Mouse (Mus musculus): Measurements from ENCODE around the gene Myo10.
A peak's percentile ranks its signal among the peaks of the same experiment; 100 is the strongest.
"Not testable (repeated sequence)": the region's sequence is repeated elsewhere in the genome, so short reads cannot be mapped to it uniquely, and the experiment has no call there.

The Myo10 gene

DNA sequence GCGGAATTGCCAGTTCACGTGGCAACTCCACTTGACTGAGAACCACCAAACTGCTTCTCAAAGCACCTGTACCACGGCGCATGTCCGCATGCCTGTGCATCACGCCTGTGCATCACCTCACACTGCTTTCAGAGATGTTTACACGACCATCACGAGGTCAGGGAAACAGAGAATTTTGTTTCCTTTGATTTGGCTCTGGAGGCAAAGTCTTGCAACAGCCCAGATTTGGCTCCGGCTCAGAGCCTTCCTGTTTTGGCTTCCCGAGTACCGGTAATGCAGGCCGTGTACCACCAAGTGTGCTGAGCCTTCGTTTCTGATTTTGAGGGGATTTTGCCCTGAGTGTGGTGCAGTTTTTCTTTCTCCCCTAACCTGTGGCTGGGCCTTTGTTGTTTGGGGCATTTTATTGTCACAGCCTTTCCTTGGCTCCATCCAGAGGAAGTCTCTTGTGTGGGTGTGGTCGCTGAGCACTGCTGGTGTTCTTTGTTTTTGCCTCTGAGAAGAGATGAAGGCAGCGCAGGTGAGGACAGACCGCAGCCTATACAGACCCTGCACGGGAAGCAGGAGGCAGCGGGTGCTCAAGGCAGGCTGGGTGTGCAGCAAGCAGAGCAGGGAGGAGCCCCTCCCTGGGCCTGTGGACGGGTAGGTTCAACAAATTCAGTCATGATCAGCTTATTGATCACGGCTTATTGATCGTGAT, 70.1 kb downstream of the Myo10 start:
- DNase-seq (ENCODE audit: low read depth), result peak; percentile 19

DNA sequence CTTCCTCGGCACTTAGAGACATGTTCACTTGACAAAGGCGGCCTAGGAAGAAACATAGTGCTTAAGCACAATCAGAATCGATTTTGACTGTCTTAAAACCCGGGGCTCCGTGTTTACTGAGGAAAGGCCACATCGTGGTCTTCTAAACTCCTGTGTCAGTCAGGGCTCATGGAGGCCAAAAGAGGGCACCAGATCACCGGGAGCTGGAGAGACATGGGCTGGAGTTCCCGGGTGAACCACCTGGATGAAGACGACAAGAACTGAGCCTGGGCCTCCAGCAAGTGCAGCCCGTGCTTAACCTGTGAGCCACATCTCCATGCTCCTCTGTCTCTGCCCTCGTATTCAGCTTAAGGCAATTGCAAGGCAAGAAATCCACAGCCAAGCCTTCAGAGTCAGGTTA, 71.4 kb downstream of the Myo10 start:
- no peak for DNase-seq (ENCODE audit: low read depth)

DNA sequence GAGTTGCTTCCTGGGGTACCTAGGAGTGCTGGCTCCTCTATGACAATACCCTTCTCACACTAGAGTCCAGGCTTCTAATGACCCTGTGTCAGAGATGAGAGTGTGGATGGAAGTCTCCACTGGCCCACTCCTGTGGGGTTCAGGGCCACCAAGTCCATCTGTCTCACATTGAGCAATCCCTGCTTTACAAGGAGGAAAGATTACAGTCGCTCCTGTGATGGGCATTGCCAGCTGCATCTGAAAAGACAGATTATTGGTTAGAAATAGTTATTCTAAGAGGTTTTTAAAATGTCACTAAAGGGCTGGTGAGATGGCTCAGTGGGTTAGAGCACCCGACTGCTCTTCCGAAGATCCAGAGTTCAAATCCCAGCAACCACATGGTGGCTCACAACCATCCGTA, 72.4 kb downstream of the Myo10 start:
- DNase-seq (ENCODE audit: low read depth), result no peak

DNA sequence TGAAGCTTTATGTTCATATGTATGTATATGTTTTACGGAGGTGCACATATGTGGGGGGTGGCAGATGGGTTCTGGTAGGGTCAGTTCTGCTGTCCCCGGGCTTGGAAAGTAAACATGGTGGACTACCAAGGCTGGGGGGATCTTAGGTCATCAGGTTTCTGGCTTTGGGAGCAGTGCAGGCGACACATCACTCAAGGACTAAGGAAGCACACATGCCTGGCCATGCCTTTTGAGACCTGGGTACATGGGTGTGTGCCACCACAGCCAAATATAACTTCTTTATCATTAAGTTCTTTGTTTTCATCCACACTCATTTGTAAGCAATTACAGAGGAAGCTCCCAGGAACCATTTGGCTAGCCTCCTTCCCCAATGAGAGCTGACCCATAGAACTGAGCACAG, 72.9 kb downstream of the Myo10 start:
- DNase-seq (ENCODE audit: low read depth), result no peak

DNA sequence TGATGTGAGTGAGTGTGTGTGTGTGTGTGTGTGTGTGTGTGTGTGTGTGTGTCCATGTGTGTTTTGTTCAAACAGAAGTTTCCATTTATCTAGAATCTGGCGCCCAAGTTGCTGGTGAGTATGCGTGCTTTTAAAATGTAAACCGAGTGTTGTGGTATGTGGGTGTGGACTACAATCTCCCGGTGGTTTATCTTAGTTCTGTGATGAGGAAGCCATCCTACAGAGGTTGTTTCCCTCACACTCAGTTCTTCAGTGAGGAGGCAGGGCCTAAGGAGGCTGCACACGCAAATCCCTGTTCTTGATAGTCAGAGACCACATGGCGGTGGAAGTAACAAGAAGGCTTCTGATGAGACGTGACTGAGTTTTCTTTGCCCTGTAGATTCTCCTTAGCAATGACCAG, 73.6 kb downstream of the Myo10 start:
- DNase-seq (ENCODE audit: low read depth), result peak; percentile 28

DNA sequence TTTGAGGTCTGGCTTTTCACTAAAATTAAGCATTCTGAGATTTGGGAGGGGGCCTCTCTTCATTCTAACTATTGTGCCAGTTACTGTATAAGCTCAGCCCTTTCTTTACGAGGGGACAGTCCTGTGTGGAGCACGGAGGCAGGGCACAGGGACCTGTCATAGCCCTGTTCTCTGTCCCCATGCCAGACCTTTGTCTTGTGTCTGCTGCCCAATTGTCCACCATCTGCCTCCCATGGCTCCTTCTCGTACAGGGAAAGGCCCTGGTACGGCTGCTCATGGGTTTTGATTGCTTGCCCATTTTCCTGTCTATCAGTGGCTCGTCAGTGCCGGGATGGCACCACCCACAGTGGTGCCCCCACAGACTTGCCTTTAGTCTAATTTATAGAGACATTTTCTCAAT, 74.3 kb downstream of the Myo10 start:
- DNase-seq (ENCODE audit: low read depth), result no peak

DNA sequence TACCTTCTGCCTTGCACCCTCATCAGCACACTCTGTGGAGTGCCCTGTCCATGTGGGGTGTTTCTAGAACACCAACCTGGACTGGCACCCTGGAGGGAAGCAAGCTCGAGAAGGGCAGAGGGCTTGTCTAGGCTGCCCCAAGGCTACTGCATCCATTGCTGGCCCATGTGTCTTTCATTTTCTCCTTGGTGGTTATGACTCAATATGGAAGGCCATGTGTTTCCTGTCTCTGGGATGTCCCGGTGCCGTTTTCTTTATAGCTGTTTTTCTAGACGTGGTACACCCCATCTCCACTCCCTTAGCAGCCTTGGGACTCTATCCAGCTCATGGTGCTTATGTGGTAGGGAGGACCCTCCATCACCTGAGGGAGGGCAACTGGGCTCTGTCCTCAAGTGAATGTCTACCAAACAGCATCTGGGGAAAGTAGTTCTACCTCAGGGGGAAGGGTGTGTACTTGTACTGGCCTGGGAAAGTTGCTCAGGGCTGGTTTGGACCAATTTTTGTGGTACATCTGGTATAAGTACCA, 76.8 kb downstream of the Myo10 start:
- no peak for DNase-seq (ENCODE audit: low read depth)

DNA sequence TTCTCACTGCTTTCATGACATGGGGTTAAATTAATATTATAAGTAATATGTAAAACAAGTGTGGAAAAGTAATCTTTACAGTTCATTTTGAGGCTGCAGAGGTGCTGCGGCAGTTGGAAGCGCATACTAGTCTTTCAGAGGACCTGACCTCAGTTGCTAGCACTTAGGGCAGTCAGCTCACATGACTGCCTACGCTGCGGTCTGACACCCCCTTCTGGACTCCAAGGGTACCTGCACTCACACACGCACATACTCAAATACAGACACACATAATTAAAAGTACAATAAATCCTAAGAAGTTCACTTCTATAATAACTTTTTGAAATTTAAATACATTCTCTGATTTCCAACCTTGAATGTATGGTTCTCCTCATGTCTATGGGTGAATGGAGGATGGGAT, 80.3 kb downstream of the Myo10 start:
- DNase-seq (ENCODE audit: low read depth), result no peak

DNA sequence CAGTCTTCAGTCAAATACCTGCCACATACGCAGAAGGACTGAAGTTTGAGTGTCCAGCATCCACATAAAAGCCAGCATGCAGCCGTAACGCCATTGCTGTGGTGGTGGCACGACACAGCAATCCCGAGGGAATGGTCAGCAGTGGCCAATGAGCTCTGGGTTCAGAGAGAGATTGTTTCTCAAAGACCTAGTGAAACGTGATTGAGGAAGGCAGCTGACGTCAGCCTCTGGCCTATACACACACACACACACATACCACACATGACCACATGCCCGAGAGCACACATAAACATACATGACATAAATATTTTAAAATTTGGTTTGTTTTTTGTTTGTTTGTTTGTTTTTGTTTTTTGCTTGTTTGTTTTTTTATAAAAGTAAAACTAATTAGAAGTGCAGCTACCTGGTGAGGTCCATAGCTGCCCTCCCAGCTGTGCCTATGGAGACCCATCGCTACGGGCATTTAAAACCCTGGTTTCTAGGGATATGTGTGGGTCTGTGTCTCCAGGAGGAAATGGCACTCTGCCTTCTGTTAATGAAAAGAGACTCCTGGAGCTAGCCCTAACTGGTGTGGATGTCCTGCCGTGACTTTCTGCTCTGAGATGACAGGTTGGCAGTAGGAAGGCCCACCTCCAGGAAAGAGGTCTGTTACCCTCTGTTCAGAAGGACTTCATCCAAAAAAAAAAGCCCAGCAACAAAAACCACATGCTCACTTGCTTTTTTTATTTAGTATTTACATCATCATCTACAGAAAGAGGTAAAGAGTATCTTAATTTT, 82.7 kb downstream of the Myo10 start:
- DNase-seq (ENCODE audit: low read depth), result no peak

DNA sequence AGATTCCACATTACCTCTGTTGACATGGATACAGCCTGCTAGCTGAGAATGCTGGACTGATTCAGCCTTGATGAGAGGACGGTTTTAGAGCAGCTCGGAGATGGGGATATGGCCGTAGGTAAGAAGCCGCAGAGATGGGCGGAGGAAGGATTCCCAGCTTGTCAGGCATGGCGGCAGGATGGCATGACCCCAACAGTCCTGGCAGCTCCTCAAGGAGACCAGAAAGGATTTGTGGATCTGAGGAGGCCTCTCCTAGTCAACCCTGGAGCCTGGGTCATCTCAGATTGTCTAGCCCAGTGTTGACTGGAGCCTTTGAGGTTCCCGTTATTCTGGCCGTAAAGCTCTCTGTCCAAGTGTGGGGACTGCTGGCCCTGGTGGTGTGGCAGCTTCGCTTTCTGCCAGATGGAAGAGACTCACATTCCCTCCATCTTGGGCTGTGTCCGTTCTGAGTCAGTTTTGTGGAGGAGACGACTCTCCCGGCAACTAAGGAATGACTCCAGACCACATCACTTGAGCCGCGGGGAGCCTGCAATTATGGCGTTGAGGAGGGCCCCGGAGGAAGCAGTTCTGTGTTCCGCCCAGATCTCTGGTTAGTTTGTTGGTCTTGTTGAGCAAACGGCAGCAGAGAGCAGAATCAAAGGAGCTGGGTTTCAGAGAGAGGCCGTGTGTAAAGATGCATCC, 84.7 kb downstream of the Myo10 start:
- DNase-seq (ENCODE audit: low read depth), result no peak

DNA sequence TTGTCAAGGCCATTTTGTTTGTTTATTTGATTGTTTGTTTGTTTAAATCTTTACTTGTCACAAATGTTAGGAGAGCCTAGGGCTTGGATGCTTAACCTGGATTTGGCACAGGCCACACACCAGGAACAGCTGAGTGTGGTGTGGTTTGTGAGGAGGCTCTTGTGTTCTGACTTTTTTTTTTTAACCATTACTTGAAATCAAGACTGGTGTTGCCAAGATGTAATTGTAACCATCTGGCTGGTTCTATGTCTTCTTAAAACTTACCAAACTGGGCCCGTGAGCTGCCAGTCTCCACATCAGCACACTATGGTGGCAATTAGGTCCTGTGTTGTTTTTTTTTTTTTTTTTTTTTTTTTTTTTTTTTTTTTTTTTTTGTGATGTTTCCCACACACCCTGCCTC, 85.6 kb downstream of the Myo10 start:
- DNase-seq (ENCODE audit: low read depth), result no peak

DNA sequence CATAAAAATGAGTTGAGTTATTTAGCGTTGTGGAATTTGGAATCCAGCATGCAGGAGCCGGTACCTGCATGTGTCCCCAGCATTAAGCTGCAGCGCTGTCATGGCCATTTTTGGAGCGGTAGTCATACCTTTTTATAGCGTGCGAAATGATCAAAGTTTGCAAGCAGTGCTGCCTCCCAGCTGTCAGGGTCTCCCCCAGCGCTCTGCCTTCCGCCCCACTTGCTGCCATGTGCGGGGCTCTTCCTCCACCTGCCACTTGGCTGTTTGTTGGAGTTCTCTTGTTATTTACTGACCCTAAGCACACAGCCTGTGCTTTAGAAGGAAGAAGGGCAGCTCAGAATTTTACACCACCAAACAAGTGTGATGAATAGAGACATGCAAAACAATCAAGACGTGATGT, 88.6 kb downstream of the Myo10 start:
- no peak for DNase-seq (ENCODE audit: low read depth)

DNA sequence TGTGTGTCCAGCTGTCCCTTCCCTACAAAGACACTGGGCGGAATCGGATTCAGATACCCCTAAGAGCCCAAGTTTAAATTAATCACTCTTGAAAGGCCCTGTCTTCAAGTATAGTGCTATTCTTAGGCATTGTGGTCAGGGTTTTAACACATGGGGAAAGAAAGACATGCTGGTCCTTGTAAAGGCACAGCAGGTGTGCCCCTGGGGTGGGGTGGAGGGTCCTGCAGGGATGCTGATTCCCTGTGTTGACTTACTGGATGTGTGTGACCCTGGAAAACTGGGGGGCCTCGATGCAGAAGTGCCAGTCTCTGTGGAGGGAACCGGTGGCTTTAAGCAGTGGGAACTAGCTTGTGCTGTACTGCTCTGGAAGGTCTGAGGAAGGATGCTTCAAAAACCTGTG, 90.6 kb downstream of the Myo10 start:
- no peak for DNase-seq (ENCODE audit: low read depth)

DNA sequence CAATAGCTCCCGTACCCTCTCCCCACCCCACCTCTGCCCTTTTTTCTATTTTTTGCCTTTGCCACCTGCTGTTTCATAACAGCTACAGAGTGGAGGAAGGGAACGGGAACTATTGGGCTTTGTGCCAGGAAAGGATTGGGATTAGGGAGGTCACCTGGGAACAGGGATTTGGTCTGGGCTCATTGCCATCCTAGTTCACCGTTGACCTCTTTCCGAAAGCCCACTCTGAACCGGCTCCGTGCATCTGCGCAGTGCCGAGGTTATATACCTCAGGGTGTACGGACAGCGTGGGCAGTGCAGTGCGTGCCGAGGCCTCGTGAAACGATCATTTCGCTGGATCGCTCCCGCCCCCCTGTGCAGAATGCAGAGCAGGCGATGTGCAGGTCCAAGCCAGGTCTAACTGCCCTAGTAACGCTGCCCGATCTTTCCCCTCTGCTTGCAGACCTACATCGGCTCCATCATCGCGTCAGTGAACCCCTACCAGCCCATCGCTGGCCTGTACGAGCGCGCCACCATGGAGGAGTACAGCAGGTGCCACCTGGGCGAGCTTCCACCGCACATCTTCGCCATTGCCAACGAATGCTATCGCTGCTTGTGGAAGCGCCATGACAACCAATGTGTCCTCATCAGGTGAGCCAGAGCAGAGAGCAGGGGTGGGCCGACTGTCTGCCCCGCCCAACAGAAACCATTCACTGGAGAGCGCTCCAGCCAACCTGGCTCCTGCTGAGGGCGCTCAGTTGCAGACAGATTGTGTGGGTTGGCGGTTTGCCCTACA, 91.4 kb downstream of the Myo10 start:
- no peak for DNase-seq (ENCODE audit: low read depth)

DNA sequence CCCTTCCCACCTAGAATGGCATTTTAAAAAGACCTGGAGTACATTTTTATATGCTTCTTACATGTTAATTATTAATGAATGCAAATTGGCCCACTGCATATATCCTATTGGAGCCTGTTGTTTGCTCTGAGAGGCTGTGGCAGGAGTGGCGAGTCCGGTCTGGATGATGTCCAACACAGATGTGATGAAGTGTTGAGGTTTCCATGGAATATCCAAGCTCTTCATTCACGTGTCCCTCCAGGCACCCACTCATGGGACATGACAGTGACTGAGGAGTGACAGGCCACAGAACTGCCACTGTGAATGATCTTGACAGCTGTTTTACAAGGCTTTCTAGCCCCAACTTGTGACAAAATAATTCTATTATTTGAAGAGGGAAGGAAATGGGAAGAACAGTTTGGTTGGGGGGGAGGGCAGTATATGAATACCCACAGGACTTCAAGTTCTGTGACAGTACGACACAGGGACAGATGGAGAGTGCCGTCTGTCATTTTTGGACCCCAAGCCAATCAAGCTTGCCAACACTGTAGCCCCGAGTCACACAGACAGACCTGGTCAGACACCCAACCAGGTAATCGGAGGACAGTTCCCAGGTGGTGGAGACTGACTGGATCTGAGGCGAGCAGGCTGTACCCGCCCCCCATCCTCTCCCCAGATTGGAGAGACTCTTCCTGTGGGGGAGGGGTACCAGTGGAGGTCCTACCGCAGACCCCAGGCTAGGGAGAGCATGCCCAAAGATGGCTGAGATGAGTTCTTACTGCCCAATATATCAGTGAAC, 93.1 kb downstream of the Myo10 start:
- DNase-seq (ENCODE audit: low read depth), result no peak

DNA sequence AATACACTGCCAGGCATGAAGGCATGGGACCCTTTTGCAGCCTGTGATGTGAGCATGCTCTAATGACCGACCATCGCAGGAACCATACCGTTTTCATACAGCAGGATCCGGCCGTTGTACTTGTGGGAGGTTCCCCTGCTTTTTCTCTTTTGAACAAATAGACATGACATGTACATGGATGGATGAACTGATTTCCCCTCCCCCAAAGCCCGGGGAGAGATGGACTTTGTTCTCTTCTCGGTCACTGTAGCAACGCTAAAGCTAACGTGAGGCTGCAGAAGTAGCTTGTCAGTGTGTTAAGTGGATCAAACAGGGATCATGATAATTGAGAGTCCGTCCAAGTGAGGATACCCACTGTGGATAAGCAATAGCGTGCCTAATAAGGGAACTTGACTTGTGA, 93.7 kb downstream of the Myo10 start:
- DNase-seq (ENCODE audit: low read depth), result no peak

DNA sequence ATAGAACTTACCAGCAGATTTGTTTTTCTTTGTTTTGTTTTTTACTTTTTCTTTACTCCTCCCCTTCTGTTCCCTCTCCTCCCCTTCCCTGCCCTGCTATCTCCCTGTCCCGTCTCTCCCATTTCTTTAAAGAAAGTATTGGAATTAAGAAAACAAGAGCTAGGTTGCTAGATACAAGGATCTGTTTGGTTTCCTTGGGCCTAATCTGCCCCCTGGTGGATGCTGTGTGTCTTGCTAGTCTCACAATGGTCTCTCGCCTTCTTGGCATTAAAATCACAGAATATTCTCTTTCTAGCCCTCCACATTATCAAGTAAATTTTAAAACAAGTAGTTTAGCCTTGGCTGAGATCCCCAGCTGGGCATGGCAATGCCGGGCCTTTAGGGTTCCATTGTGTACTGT, 94.7 kb downstream of the Myo10 start:
- DNase-seq (ENCODE audit: low read depth), result peak; percentile 77

DNA sequence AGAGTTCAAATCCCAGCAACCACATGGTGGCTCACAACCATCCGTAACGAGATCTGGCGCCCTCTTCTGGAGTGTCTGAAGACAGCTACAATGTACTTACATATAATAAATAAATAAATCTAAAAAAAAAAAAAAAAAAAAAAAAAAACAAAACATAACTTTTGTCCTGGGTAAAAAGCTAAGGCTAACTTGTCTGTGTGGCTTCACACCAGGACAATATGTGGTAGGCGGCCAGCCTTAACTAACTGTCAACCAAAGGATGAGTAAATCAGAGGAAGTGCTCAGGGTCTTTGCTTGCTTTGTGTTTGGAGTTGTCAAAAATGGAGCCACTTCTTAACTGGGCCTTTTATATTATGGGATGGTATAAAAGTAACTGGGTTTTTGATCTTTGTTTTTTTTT, 95.8 kb downstream of the Myo10 start:
- DNase-seq (ENCODE audit: low read depth), result not testable (repeated sequence)

DNA sequence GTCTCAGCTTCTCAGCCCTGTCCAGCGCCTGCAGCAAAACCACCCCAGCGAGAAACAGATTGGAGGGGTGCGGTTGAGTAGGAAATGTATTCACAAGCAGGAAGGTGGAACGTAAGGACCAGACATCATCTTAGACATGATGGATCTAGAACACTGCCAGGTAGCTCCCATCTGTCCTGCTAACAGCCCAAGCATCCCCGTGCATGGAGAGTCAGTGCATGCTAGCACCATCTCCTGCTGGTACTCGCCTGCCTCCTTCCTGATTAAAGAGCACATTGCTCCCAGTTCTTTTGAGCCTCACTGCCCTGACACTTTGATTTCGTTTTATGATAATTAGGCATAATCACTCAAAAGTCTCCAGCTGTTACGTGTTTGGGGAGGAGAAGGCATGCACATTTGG, 96.9 kb downstream of the Myo10 start:
- no peak for DNase-seq (ENCODE audit: low read depth)

DNA sequence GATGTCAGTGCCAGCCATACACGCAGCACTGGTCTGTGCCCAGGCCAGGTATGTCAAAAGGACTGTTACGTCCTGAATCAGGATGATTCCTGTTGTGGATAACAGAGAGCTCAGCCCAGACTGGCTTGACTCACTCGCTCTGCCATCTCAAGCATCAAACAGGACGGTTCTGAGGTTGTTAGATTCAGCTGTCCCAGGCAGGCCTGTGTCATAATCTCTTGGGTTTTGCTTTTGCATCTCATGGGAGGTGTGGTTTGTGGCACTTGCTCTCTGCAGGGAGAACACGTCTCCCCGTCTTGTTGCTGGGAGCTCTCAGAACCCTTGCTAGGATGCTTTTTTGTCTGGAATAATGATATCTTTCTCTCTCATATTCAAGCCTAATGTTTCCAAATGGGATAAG, 97.9 kb downstream of the Myo10 start:
- no peak for DNase-seq (ENCODE audit: low read depth)

DNA sequence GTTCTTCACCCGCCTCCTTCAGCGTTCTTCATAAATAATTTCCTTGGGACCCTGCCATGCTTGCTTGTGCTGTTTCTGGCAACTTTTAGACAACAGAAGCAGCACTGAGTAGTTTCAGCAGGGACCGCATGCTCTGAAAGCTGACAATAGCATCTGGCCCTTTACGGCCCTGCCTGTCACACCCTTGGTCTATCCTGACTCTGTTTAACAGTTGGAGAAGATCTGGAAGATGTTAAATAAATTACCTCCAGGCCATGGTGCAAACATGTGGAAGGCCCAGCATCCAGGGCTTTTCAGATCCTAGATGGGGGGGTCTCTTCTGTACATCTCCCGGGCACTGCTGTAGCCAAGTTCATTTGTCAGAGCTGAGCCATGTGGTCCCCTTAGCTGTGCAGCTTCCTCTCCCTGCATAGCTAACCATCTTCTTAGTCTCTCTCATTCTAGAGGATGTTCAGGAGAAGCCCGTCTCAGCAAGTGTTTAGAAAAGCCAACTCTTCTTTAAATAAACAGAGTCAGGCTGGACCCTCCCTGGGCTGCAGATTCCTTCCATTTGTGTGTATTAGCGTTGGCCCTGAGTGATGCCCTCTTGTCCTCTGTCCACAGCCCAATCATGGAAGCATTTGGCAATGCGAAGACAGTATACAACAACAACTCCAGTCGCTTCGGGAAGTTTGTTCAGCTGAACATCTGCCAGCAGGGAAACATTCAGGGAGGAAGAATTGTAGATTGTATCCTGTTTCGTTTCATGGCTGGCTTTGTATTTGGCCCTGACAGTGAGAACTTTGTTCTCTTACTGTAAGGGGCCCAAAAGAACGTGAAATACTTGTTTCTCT, 101.2 kb downstream of the Myo10 start:
- no peak for DNase-seq (ENCODE audit: low read depth)

Data from induced T-regulatory cell, adult 2 months (primary cell).